Mouse (Mus musculus) MEL (cell line): ENCODE results near the gene Sfxn4. TPM values are rescaled to one million over a fixed set of nuclear protein-coding genes. Genes with fewer than 3 reads are reported as not detected.

Source experiments
- DNase-seq: peaks from one replicate; pipeline ENCODE4 v3.0.0; 2011; ENCODE audit warnings: low read depth, low spot score
- H3K27ac ChIP-seq: 2 replicates; pipeline ENCODE4 v1.5.1; 2012; ENCODE audit warnings: low read depth, mild to moderate bottlenecking, control low read depth, low read length, moderate library complexity; ENCODE audit not compliant: control insufficient read depth
- H3K27me3 ChIP-seq, 2 experiments: fragments of 150-350 bp in 1 of 2; sonication (generic) in 1 of 2; 2 replicates each; pipeline ENCODE4 v1.6.1; 2012; ENCODE audit warnings: low read length in 2 of 2, mild to moderate bottlenecking in 2 of 2, improper control_type of control experiment in 1 of 2, moderate library complexity in 1 of 2; ENCODE audit not compliant: insufficient read depth in 2 of 2, control insufficient read depth in 1 of 2
- H3K36me3 ChIP-seq, 2 experiments: 2 replicates each; pipeline ENCODE4 v1.6.1; 2012 to 2014; ENCODE audit warnings: low read length in 2 of 2, improper control_type of control experiment in 1 of 2, inconsistent platforms in 1 of 2, mild to moderate bottlenecking in 1 of 2; ENCODE audit not compliant: insufficient read depth in 2 of 2, control insufficient read depth in 1 of 2
- H3K4me1 ChIP-seq, 2 experiments: fragments of 150-350 bp in 1 of 2; sonication (generic) in 1 of 2; 2 replicates each; pipeline ENCODE4 v1.6.1; 2012; ENCODE audit warnings: low read length in 2 of 2, improper control_type of control experiment in 1 of 2, mild to moderate bottlenecking in 1 of 2; ENCODE audit not compliant: insufficient read depth in 2 of 2, control insufficient read depth in 1 of 2
- H3K4me3 ChIP-seq, 2 experiments: fragments of 150-350 bp in 1 of 2; sonication (generic) in 1 of 2; 2 replicates each; pipeline ENCODE4 v1.5.1; 2012; ENCODE audit warnings: low read depth in 2 of 2, low read length in 2 of 2, mild to moderate bottlenecking in 2 of 2, moderate library complexity in 2 of 2, control low read depth in 1 of 2, improper control_type of control experiment in 1 of 2; ENCODE audit not compliant: control insufficient read depth in 1 of 2, insufficient read depth in 1 of 2
- H3K79me2 ChIP-seq: 2 replicates; pipeline ENCODE4 v1.6.1; 2012; ENCODE audit warnings: mild to moderate bottlenecking, low read length, moderate library complexity; ENCODE audit not compliant: control insufficient read depth, poor library complexity, insufficient read depth
- H3K9ac ChIP-seq: 2 replicates; pipeline ENCODE4 v1.6.1; 2012; ENCODE audit warnings: low read depth, mild to moderate bottlenecking, control low read depth, low read length, moderate library complexity; ENCODE audit not compliant: control insufficient read depth, poor library complexity, severe bottlenecking
- H3K9me3 ChIP-seq: fragments of 150-350 bp; sonication (generic); replicated peaks from 2 replicates; pipeline ENCODE4 v1.6.1; 2012; ENCODE audit warnings: mild to moderate bottlenecking, low read length, improper control_type of control experiment, moderate library complexity; ENCODE audit not compliant: insufficient read depth
- CHD1 ChIP-seq: IDR thresholded peaks from 2 replicates; pipeline ENCODE4 v1.6.1; 2012; ENCODE audit warnings: low read depth, mild to moderate bottlenecking, inconsistent platforms, low read length, improper control_type of control experiment
- CHD2 ChIP-seq: IDR thresholded peaks from 2 replicates; pipeline ENCODE4 v1.6.1; 2011; ENCODE audit warnings: low read length, improper control_type of control experiment
- CTCF ChIP-seq, 3 experiments: IDR thresholded peaks in 2 of 3; conservative IDR thresholded peaks in 1 of 3; 2 replicates each; pipeline ENCODE4 v1.5.1; 2011 to 2012; ENCODE audit warnings: low read length in 3 of 3, low read depth in 2 of 3, mild to moderate bottlenecking in 2 of 3, improper control_type of control experiment in 1 of 3, inconsistent platforms in 1 of 3, mixed read lengths in 1 of 3, moderate library complexity in 1 of 3; ENCODE audit not compliant: control insufficient read depth in 1 of 3, insufficient read depth in 1 of 3, poor library complexity in 1 of 3, severe bottlenecking in 1 of 3
- E2F4 ChIP-seq: IDR thresholded peaks from 2 replicates; pipeline ENCODE4 v1.6.1; 2011; ENCODE audit warnings: low read depth, low read length, improper control_type of control experiment, borderline replicate concordance
- EP300 ChIP-seq, 2 experiments: IDR thresholded peaks; 2 replicates each; pipeline ENCODE4 v1.6.1; 2011; ENCODE audit warnings: improper control_type of control experiment in 2 of 2, low read length in 2 of 2, low read depth in 1 of 2, mild to moderate bottlenecking in 1 of 2
- ETS1 ChIP-seq: IDR thresholded peaks from 2 replicates; pipeline ENCODE4 v1.6.1; 2012; ENCODE audit warnings: low read depth, mild to moderate bottlenecking, inconsistent platforms, low read length, improper control_type of control experiment, moderate library complexity
- GABPA ChIP-seq: IDR thresholded peaks from 2 replicates; pipeline ENCODE4 v1.6.1; 2012; ENCODE audit warnings: low read depth, mild to moderate bottlenecking, inconsistent platforms, low read length, improper control_type of control experiment, moderate library complexity
- GATA1 ChIP-seq: IDR thresholded peaks from 2 replicates; pipeline ENCODE4 v1.6.1; 2011; ENCODE audit warnings: low read depth, low read length, improper control_type of control experiment
- HCFC1 ChIP-seq: IDR thresholded peaks from 2 replicates; pipeline ENCODE4 v1.6.1; 2012; ENCODE audit warnings: low read depth, mild to moderate bottlenecking, inconsistent platforms, low read length, improper control_type of control experiment, moderate library complexity
- JUND ChIP-seq: IDR thresholded peaks from 2 replicates; pipeline ENCODE4 v1.6.1; 2011; ENCODE audit warnings: low read depth, mild to moderate bottlenecking, improper control_type of control experiment, low read length
- KAT2A ChIP-seq: conservative IDR thresholded peaks from 2 replicates; pipeline ENCODE4 v1.6.1; 2012; ENCODE audit warnings: low read depth, low read length, improper control_type of control experiment, inconsistent platforms
- MAFK ChIP-seq: IDR thresholded peaks from 2 replicates; pipeline ENCODE4 v1.6.1; 2011; ENCODE audit warnings: low read depth, mild to moderate bottlenecking, low read length, improper control_type of control experiment, borderline replicate concordance
- MAX ChIP-seq: IDR thresholded peaks from 2 replicates; pipeline ENCODE4 v1.6.1; 2011; ENCODE audit warnings: low read length, improper control_type of control experiment
- MAZ ChIP-seq: IDR thresholded peaks from 2 replicates; pipeline ENCODE4 v1.6.1; 2012; ENCODE audit warnings: low read depth, mild to moderate bottlenecking, inconsistent platforms, low read length, improper control_type of control experiment
- MEF2A ChIP-seq: IDR thresholded peaks from 2 replicates; pipeline ENCODE4 v1.6.1; 2014; ENCODE audit warnings: low read depth, mild to moderate bottlenecking, inconsistent platforms, low read length, improper control_type of control experiment; ENCODE audit not compliant: poor library complexity, insufficient replicate concordance, severe bottlenecking; ENCODE audit errors: extremely low read depth
- MXI1 ChIP-seq: IDR thresholded peaks from 2 replicates; pipeline ENCODE4 v1.6.1; 2011; ENCODE audit warnings: mild to moderate bottlenecking, low read depth, low read length, improper control_type of control experiment
- MYC ChIP-seq: IDR thresholded peaks from 2 replicates; pipeline ENCODE4 v1.6.1; 2011; ENCODE audit warnings: low read depth, mild to moderate bottlenecking, low read length, improper control_type of control experiment, moderate library complexity
- NELFE ChIP-seq: IDR thresholded peaks from 2 replicates; pipeline ENCODE4 v1.6.1; 2011; ENCODE audit warnings: low read depth, low read length, improper control_type of control experiment
- NRF1 ChIP-seq: IDR thresholded peaks from 2 replicates; pipeline ENCODE4 v1.6.1; 2014; ENCODE audit warnings: low read depth, mild to moderate bottlenecking, inconsistent platforms, low read length, improper control_type of control experiment, moderate library complexity; ENCODE audit not compliant: poor library complexity, insufficient read depth, severe bottlenecking
- POLR2A ChIP-seq, 2 experiments: IDR thresholded peaks; 2 replicates each; pipeline ENCODE4 v1.6.1; 2011 to 2012; ENCODE audit warnings: low read length in 2 of 2, mild to moderate bottlenecking in 2 of 2, control low read depth in 1 of 2, improper control_type of control experiment in 1 of 2, low read depth in 1 of 2, moderate library complexity in 1 of 2; ENCODE audit not compliant: control insufficient read depth in 1 of 2, insufficient read depth in 1 of 2, poor library complexity in 1 of 2
- POLR2AphosphoS2 ChIP-seq: IDR thresholded peaks from 2 replicates; pipeline ENCODE4 v1.6.1; 2011; ENCODE audit warnings: low read length, improper control_type of control experiment
- POLR2AphosphoS5 ChIP-seq: IDR thresholded peaks from 2 replicates; pipeline ENCODE4 v1.6.1; 2012; ENCODE audit warnings: low read depth, borderline replicate concordance, mild to moderate bottlenecking, inconsistent platforms, low read length, moderate library complexity, mixed read lengths
- RAD21 ChIP-seq: IDR thresholded peaks from 2 replicates; pipeline ENCODE4 v1.6.1; 2011; ENCODE audit warnings: mild to moderate bottlenecking, low read depth, low read length, improper control_type of control experiment
- RCOR1 ChIP-seq: IDR thresholded peaks from 2 replicates; pipeline ENCODE4 v1.6.1; 2012; ENCODE audit warnings: low read depth, mild to moderate bottlenecking, inconsistent platforms, low read length, improper control_type of control experiment
- SIN3A ChIP-seq: IDR thresholded peaks from 2 replicates; pipeline ENCODE4 v1.6.1; 2012; ENCODE audit warnings: low read length, improper control_type of control experiment, inconsistent platforms
- SMC3 ChIP-seq: IDR thresholded peaks from 2 replicates; pipeline ENCODE4 v1.6.1; 2011; ENCODE audit warnings: low read depth, low read length, improper control_type of control experiment
- TAL1 ChIP-seq: IDR thresholded peaks from 2 replicates; pipeline ENCODE4 v1.6.1; 2012; ENCODE audit warnings: mild to moderate bottlenecking, inconsistent platforms, low read length, moderate library complexity, mixed read lengths
- TBP ChIP-seq: IDR thresholded peaks from 2 replicates; pipeline ENCODE4 v1.8.0; 2011; ENCODE audit warnings: low read depth, low read length, improper control_type of control experiment
- TCF12 ChIP-seq: IDR thresholded peaks from 2 replicates; pipeline ENCODE4 v1.6.1; 2014; ENCODE audit warnings: low read depth, mild to moderate bottlenecking, inconsistent platforms, low read length, improper control_type of control experiment, moderate library complexity
- UBTF ChIP-seq: IDR thresholded peaks from 2 replicates; pipeline ENCODE4 v1.6.1; 2012; ENCODE audit warnings: low read depth, mild to moderate bottlenecking, inconsistent platforms, low read length, improper control_type of control experiment, moderate library complexity, borderline replicate concordance; ENCODE audit not compliant: insufficient read depth
- USF2 ChIP-seq, 2 experiments: IDR thresholded peaks; 2 replicates each; pipeline ENCODE4 v1.6.1; 2011 to 2012; ENCODE audit warnings: improper control_type of control experiment in 2 of 2, low read length in 2 of 2, borderline replicate concordance in 1 of 2, inconsistent platforms in 1 of 2, low read depth in 1 of 2, mild to moderate bottlenecking in 1 of 2; ENCODE audit not compliant: insufficient read depth in 1 of 2
- ZKSCAN1 ChIP-seq: IDR thresholded peaks from 2 replicates; pipeline ENCODE4 v1.6.1; 2012; ENCODE audit warnings: low read depth, mild to moderate bottlenecking, inconsistent platforms, low read length, improper control_type of control experiment, moderate library complexity
- ZMIZ1 ChIP-seq: IDR thresholded peaks from 2 replicates; pipeline ENCODE4 v1.6.1; 2012; ENCODE audit warnings: low read depth, mild to moderate bottlenecking, inconsistent platforms, low read length, improper control_type of control experiment, moderate library complexity
- ZNF384 ChIP-seq: IDR thresholded peaks from 2 replicates; pipeline ENCODE4 v1.6.1; 2012; ENCODE audit warnings: low read depth, mild to moderate bottlenecking, inconsistent platforms, low read length, improper control_type of control experiment
- polyA plus RNA-seq, 2 experiments: library from polyadenylated mRNA; stranded (reverse) in 1 of 2; unstranded in 1 of 2; fragments of >175 nt in 1 of 2; fragments of >200 nt in 1 of 2; gene quantifications; 2 replicates each; pipeline versions ENCODE4 v1.2.1 to v1.2.4; 2012; ENCODE audit warnings: low replicate concordance in 2 of 2, low read depth in 1 of 2; ENCODE audit not compliant: insufficient read length in 2 of 2, insufficient read depth in 1 of 2, missing spikeins in 1 of 2
- total RNA-seq: library from RNA; depleted of rRNA; stranded (reverse); fragments of 300-350 nt; gene quantifications from 2 replicates; pipeline ENCODE4 v1.2.3, GENCODE M21; 2012; rRNA removed

Gene Sfxn4
- 0.85 and 1.3 TPM in 2 replicates for total RNA-seq
- 1 to 10 TPM in 1 of 2 experiments, not detected in 1; 9.3 TPM for polyA plus RNA-seq

DNA sequence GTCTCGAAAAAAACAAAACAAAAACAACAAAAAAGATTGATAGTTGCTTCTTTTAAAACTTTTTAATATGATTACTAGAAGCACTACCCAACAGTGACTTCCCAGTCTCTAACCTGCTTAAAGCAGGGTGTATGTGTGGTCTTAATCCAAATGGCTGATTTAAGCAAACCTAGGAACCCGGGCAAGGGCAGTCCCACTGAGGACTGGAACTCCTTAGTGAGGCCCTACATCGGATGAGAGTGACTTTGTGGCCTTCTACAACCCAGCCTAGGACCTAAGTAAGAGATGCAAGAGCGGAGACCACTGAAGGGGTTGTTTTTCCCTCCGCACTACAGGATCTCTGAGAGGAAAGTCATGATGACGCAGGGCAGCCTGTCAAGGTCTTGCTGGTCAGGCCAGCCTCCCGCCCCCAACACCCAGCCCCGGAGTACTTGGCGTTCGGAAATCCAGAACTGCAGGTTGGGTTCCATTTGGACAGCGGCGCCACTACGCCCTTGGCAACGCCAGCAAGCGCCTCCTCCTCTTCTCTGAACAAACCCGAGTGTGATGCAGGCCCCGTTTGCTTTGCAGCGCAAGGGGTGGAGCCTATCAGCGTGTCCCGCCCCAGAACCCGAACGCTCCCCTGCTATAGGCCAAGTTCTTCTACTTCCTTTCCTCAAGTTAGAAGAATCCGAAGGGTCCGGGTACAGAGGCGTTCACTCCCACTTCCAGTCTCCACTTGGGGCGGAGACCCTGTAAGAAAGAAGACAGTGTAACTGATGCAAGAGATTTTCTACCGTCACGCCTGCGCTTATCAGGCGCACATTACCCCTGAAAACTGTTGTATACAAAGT lies at the start of gene Sfxn4:
Gene Sfxn4 (minus strand): TSS at position 612 of the 833 bp plus-strand sequence.
- no peaks in the 10 kb centered on the region for H3K9me3 ChIP-seq
- peak within 1 kb of the TSS; percentile 51 to 62 for H3K4me3 ChIP-seq
- H3K79me2 ChIP-seq: no peaks in the 10 kb centered on the region
- H3K27ac ChIP-seq: peak within 1 kb of the TSS; percentile 67
- peak within 1 kb of the TSS; percentile 57 for H3K9ac ChIP-seq
- H3K27me3 ChIP-seq: no peaks in the 10 kb centered on the region
- DNase-seq: peak; percentile 100
- H3K4me1 ChIP-seq: peaks cover 4% of the 10 kb centered on the region in 2 experiments; a peak in 2 of 4 replicates
- H3K36me3 ChIP-seq: peaks cover 11 to 15% of the 10 kb centered on the region in 2 experiments
- TF ChIP-seq NRF1 (peak; percentile 42; the same call in 1 of the 2 replicates), MAZ (peak; percentile 72; the same call in 1 of the 2 replicates), SMC3 (0 out of 2 replicates have a peak, but pooled peaks have one; percentile 16), CHD1 (no peak), MYC (peak; percentile 78), CTCF (IDR thresholded peaks at IDR 0.05 in 2 of 3, conservative IDR thresholded peaks at IDR 0.05 in 1 of 3; ENCODE audit: control insufficient read depth in 1 of 3, insufficient read depth in 1 of 3, low read depth in 2 of 3, low read length in 3 of 3, poor library complexity in 1 of 3, severe bottlenecking in 1 of 3) (no peak), MXI1 (peak; percentile 85), RAD21 (no peak), POLR2AphosphoS5 (no peak), ZMIZ1 (peak; percentile 92), KAT2A (no peak; the same call in 1 of the 2 replicates), NELFE (peak; percentile 51), TAL1 (no peak), ZKSCAN1 (no peak), MAX (peak; percentile 74), POLR2A (IDR thresholded peaks at IDR 0.05; ENCODE audit: control insufficient read depth in 1 of 2, insufficient read depth in 1 of 2, low read depth in 1 of 2, low read length in 2 of 2, poor library complexity in 1 of 2) (peak; percentile 69 to 78), EP300 (IDR thresholded peaks at IDR 0.05; ENCODE audit: low read depth in 1 of 2, low read length in 2 of 2) (peak in 1 of 2 experiments; percentile 26; a peak in 1 of 4 replicates), USF2 (IDR thresholded peaks at IDR 0.05; ENCODE audit: borderline replicate concordance in 1 of 2, insufficient read depth in 1 of 2, low read depth in 1 of 2, low read length in 2 of 2) (no peak), TBP (peak; percentile 85), GATA1 (peak; percentile 72), ZNF384 (no peak), TCF12 (peak; percentile 69), SIN3A (peak; percentile 94), UBTF (no peak), HCFC1 (peak; percentile 69), ETS1 (peak; percentile 56; the same call in 1 of the 2 replicates), POLR2AphosphoS2 (peak; percentile 41; the same call in 1 of the 2 replicates), E2F4 (no peak), JUND (no peak), RCOR1 (0 out of 2 replicates have a peak, but pooled peaks have one; percentile 10), CHD2 (no peak), MAFK (no peak), MEF2A (no peak), GABPA (no peak)
